Mouse (Mus musculus): ENCODE measurements at regions not wholly inside any gene's neighbourhood (a gene's known extent, or its start where the extent isn't known, plus 50 kb on each side); places are given as distances from the start of the nearest gene placed in this dataset.
A peak's percentile ranks its signal among the peaks of the same experiment; 100 is the strongest.

GRCm38 (mm10) chr14:67536787-67537659, 1528.0 kb upstream of the Gulo start:
- Histone ChIP-seq H3K9me3 (ENCODE audit: control insufficient read depth, low read length) (no peaks in the 10 kb centered on the region), H3K4me1 (replicated peaks; ENCODE audit: control insufficient read depth, insufficient read depth, low read length) (peaks cover 7% of the 10 kb centered on the region), H3K27me3 (ENCODE audit: control insufficient read depth, insufficient read depth, low read depth, low read length) (no peaks in the 10 kb centered on the region), H3K4me3 (ENCODE audit: low read length) (no peak overlapping the region), H3K4me2 (ENCODE audit: low read depth, low read length) (no peak overlapping the region), H3K27ac (ENCODE audit: low read length) (no peak overlapping the region), H3K36me3 (ENCODE audit: control insufficient read depth, insufficient read depth, low read length) (no peaks in the 10 kb centered on the region), H3K9ac (ENCODE audit: low read length) (no peak overlapping the region)
- WGBS, result 32% methylated on average over 8 of the region's 8 CpGs
- no peak for ATAC-seq (ENCODE audit: low read depth)

- Histone ChIP-seq H3K36me3 (ENCODE audit: control insufficient read depth, insufficient read depth, low read length) (no peaks in the 10 kb centered on the region), H3K4me1 (replicated peaks; ENCODE audit: control insufficient read depth, insufficient read depth, low read length) (no peaks in the 10 kb centered on the region), H3K9ac (ENCODE audit: low read length) (no peak overlapping the region), H3K27me3 (ENCODE audit: control insufficient read depth, insufficient read depth, low read depth, low read length) (no peaks in the 10 kb centered on the region), H3K4me3 (ENCODE audit: low read length) (no peak overlapping the region), H3K4me2 (ENCODE audit: low read depth, low read length) (no peak overlapping the region), H3K9me3 (ENCODE audit: control insufficient read depth, low read length) (no peaks in the 10 kb centered on the region; the same call in 1 of the 2 replicates), H3K27ac (ENCODE audit: low read length) (no peak overlapping the region)
- ATAC-seq (ENCODE audit: low read depth), result no peak
- 81% methylated on average over 12 of the region's 12 CpGs for WGBS
Measured at GRCm38 (mm10) chr14:67506729-67507395, 1497.9 kb upstream of the Gulo start.

GRCm38 (mm10) chr14:67492086-67492485, 1483.1 kb upstream of the Gulo start:
- Histone ChIP-seq H3K4me2 (ENCODE audit: low read depth, low read length) (no peak overlapping the region), H3K4me3 (ENCODE audit: low read length) (no peak overlapping the region), H3K27me3 (ENCODE audit: control insufficient read depth, insufficient read depth, low read depth, low read length) (no peaks in the 10 kb centered on the region), H3K4me1 (replicated peaks; ENCODE audit: control insufficient read depth, insufficient read depth, low read length) (no peaks in the 10 kb centered on the region), H3K36me3 (ENCODE audit: control insufficient read depth, insufficient read depth, low read length) (no peaks in the 10 kb centered on the region), H3K27ac (ENCODE audit: low read length) (no peak overlapping the region), H3K9ac (ENCODE audit: low read length) (no peak overlapping the region), H3K9me3 (ENCODE audit: control insufficient read depth, low read length) (no peaks in the 10 kb centered on the region)
- WGBS, result 81% methylated on average over 10 of the region's 10 CpGs
- ATAC-seq (ENCODE audit: low read depth), result no peak

- no peaks in the 10 kb centered on the region for H3K36me3 ChIP-seq (ENCODE audit: control insufficient read depth, insufficient read depth, low read length)
- peaks cover 17% of the 10 kb centered on the region for H3K4me1 ChIP-seq (replicated peaks; ENCODE audit: control insufficient read depth, insufficient read depth, low read length)
- no peaks in the 10 kb centered on the region for H3K9me3 ChIP-seq (ENCODE audit: control insufficient read depth, low read length)
- no peak overlapping the region for H3K4me2 ChIP-seq (ENCODE audit: low read depth, low read length)
- ATAC-seq (ENCODE audit: low read depth), result no peak
- H3K9ac ChIP-seq (ENCODE audit: low read length), result no peak overlapping the region
- no peaks in the 10 kb centered on the region for H3K27me3 ChIP-seq (ENCODE audit: control insufficient read depth, insufficient read depth, low read depth, low read length)
- H3K27ac ChIP-seq (ENCODE audit: low read length), result no peak overlapping the region
- WGBS, result 28% methylated on average over 10 of the region's 10 CpGs
- no peak overlapping the region for H3K4me3 ChIP-seq (ENCODE audit: low read length)
Measured at GRCm38 (mm10) chr14:67486676-67487075, 1477.7 kb upstream of the Gulo start.

- H3K27ac ChIP-seq (ENCODE audit: low read length), result no peak overlapping the region
Measured at GRCm38 (mm10) chr14:67485449-67485800, 1476.4 kb upstream of the Gulo start.

GRCm38 (mm10) chr14:67484533-67485448, 1475.8 kb upstream of the Gulo start:
- Histone ChIP-seq H3K4me3 (ENCODE audit: low read length) (no peak overlapping the region), H3K9me3 (ENCODE audit: control insufficient read depth, low read length) (no peaks in the 10 kb centered on the region), H3K36me3 (ENCODE audit: control insufficient read depth, insufficient read depth, low read length) (no peaks in the 10 kb centered on the region), H3K27ac (ENCODE audit: low read length) (no peak overlapping the region), H3K4me2 (ENCODE audit: low read depth, low read length) (no peak overlapping the region), H3K9ac (ENCODE audit: low read length) (no peak overlapping the region), H3K27me3 (ENCODE audit: control insufficient read depth, insufficient read depth, low read depth, low read length) (no peaks in the 10 kb centered on the region), H3K4me1 (replicated peaks; ENCODE audit: control insufficient read depth, insufficient read depth, low read length) (peaks cover 17% of the 10 kb centered on the region)
- WGBS, result 22% methylated on average over 19 of the region's 19 CpGs
- peak; percentile 65 for ATAC-seq (ENCODE audit: low read depth)

More at GRCm38 (mm10) chr14:67485449-67485800, 1476.4 kb upstream of the Gulo start:
- WGBS, result 76% methylated on average over 4 of the region's 4 CpGs
- no peak overlapping the region for H3K4me3 ChIP-seq (ENCODE audit: low read length)
- peaks cover 17% of the 10 kb centered on the region for H3K4me1 ChIP-seq (replicated peaks; ENCODE audit: control insufficient read depth, insufficient read depth, low read length)
- ATAC-seq (ENCODE audit: low read depth), result no peak
- no peak overlapping the region for H3K4me2 ChIP-seq (ENCODE audit: low read depth, low read length)
- no peaks in the 10 kb centered on the region for H3K36me3 ChIP-seq (ENCODE audit: control insufficient read depth, insufficient read depth, low read length)
- no peak overlapping the region for H3K9ac ChIP-seq (ENCODE audit: low read length)
- H3K9me3 ChIP-seq (ENCODE audit: control insufficient read depth, low read length), result no peaks in the 10 kb centered on the region
- no peaks in the 10 kb centered on the region for H3K27me3 ChIP-seq (ENCODE audit: control insufficient read depth, insufficient read depth, low read depth, low read length)

Measured in lung, embryonic 16.5 days (tissue).